ENCODE assay signal across 12 mouse cellular contexts in the genomic region with DNA sequence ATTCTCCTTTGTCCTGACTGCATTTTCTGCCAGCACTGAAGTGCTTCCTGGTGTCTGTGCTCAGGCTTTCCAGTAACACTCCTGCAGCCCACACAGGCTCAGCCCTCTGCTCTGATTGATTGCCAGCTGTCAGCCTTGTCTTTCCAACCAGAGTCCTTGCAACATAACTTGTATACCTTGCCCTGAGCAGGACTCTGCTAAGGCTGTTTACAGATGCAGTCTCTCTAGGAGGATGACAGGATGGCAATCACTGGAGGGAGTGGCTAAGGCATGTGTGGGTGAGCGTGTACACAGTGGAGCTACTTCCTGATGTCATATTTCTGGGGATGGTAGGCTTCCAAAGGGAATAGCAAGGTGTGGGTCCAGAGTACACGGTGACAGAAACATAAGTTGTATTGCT. TPM values are rescaled to one million over a fixed set of nuclear protein-coding genes. Genes with fewer than 3 reads are reported as not detected.
DNase-seq lines count a peak whose midpoint lies in the region; ATAC-seq and TF ChIP-seq lines count a peak whose summit lies in the region.
"Had no signal": no experiment of that assay in that cellular context is flagged by ENCODE, and none has a peak within 500 bp of the region (broad histone marks: within the 10 kb centered on the region; RNA-seq: fewer than 3 reads in every experiment).

No protein-coding gene starts in this region.

- no peak for TF ChIP-seq CTCF in liver, postnatal 0 days (IDR thresholded peaks at IDR 0.05; ENCODE audit: low read depth)

- no peak for TF ChIP-seq EP300 in liver, postnatal 0 days (IDR thresholded peaks at IDR 0.05; ENCODE audit: low read depth)

- ATAC-seq in liver, embryonic 16.5 days (ENCODE audit: low read depth): 0 out of 2 replicates have a peak, but pooled peaks have one; percentile 16
- ATAC-seq in liver, postnatal 0 days: no peak
- peak; percentile 40; the same call in 1 of the 2 replicates for ATAC-seq in stomach, embryonic 16.5 days (ENCODE audit: insufficient read depth, low FRiP score)
- ATAC-seq in megakaryocyte progenitor cell, adult 5-6 weeks (replicated peaks; ENCODE audit: poor library complexity): no peak

- no peak overlapping the region for H3K4me2 ChIP-seq in liver, embryonic 16.5 days (ENCODE audit: low read depth, low read length)
- no peak overlapping the region for H3K4me2 ChIP-seq in liver, postnatal 0 days (ENCODE audit: low read depth, low read length)
- no peak overlapping the region for H3K4me2 ChIP-seq in stomach, embryonic 16.5 days (ENCODE audit: low read depth, low read length)
- H3K4me2 ChIP-seq: embryonic facial prominence, embryonic 15.5 days had no signal

- no peak overlapping the region for H3K27ac ChIP-seq in liver, embryonic 16.5 days (ENCODE audit: low read length)
- H3K27ac ChIP-seq in liver, postnatal 0 days (ENCODE audit: low read depth): no peak overlapping the region
- H3K27ac ChIP-seq in midbrain, embryonic 10.5 days (replicated peaks): peak overlapping the region; percentile 78
- no peak overlapping the region for H3K27ac ChIP-seq in stomach, embryonic 16.5 days (ENCODE audit: low read length)
- H3K27ac ChIP-seq: embryonic facial prominence, embryonic 15.5 days had no signal

- H3K9ac ChIP-seq in liver, embryonic 16.5 days (ENCODE audit: low read depth, low read length): no peak overlapping the region
- H3K9ac ChIP-seq in liver, postnatal 0 days (replicated peaks): no peak overlapping the region
- H3K9ac ChIP-seq in stomach, embryonic 16.5 days (ENCODE audit: low read length): no peak overlapping the region
- H3K9ac ChIP-seq: embryonic facial prominence, embryonic 15.5 days had no signal

- DNase-seq in liver, postnatal 0 days: no peak
- peak; percentile 80 for DNase-seq in gonadal fat pad, adult 2 months (ENCODE audit: low read depth)
- no peak for DNase-seq in midbrain, embryonic 10.5 days (ENCODE audit: low spot score)
- DNase-seq in adrenal gland, postnatal 14 days: no peak
- no peak for DNase-seq in embryo, embryonic 11 days
- DNase-seq: heart, postnatal 14 days; right cerebral cortex, postnatal 25 days; thymus, adult 18-20 months had no signal

- no peaks in the 10 kb centered on the region for H3K27me3 ChIP-seq in liver, embryonic 16.5 days (ENCODE audit: control insufficient read depth, insufficient read depth, low read depth, low read length)
- no peaks in the 10 kb centered on the region for H3K27me3 ChIP-seq in liver, postnatal 0 days (ENCODE audit: insufficient read depth, low read length)
- peaks cover 66% of the 10 kb centered on the region for H3K27me3 ChIP-seq in midbrain, embryonic 10.5 days (ENCODE audit: low read depth, poor library complexity, severe bottlenecking)
- no peaks in the 10 kb centered on the region for H3K27me3 ChIP-seq in stomach, embryonic 16.5 days (ENCODE audit: control insufficient read depth, insufficient read depth, low read length)
- H3K27me3 ChIP-seq: embryonic facial prominence, embryonic 15.5 days had no signal

- no peak overlapping the region for H3K4me3 ChIP-seq in liver, embryonic 16.5 days (ENCODE audit: low read depth, low read length)
- H3K4me3 ChIP-seq in liver, postnatal 0 days (ENCODE audit: low read depth, low read length): no peak overlapping the region
- H3K4me3 ChIP-seq in midbrain, embryonic 10.5 days: peak overlapping the region; percentile 30; the same call in 1 of the 2 replicates
- H3K4me3 ChIP-seq in stomach, embryonic 16.5 days (replicated peaks; ENCODE audit: low read length): no peak overlapping the region
- H3K4me3 ChIP-seq: embryonic facial prominence, embryonic 15.5 days had no signal

- H3K4me1 ChIP-seq in liver, embryonic 16.5 days (ENCODE audit: control insufficient read depth, low read depth, low read length): no peaks in the 10 kb centered on the region; the same call in 1 of the 2 replicates
- no peaks in the 10 kb centered on the region for H3K4me1 ChIP-seq in liver, postnatal 0 days (ENCODE audit: insufficient read depth)
- H3K4me1 ChIP-seq in midbrain, embryonic 10.5 days: peaks cover 69% of the 10 kb centered on the region
- no peaks in the 10 kb centered on the region for H3K4me1 ChIP-seq in stomach, embryonic 16.5 days (ENCODE audit: control insufficient read depth, insufficient read depth, low read length)

- H3K36me3 ChIP-seq in liver, embryonic 16.5 days (ENCODE audit: control insufficient read depth, insufficient read depth): no peaks in the 10 kb centered on the region
- H3K36me3 ChIP-seq in liver, postnatal 0 days (replicated peaks; ENCODE audit: insufficient read depth, low read length): peaks cover 4% of the 10 kb centered on the region; the same call in 1 of the 2 replicates
- peaks cover 17% of the 10 kb centered on the region for H3K36me3 ChIP-seq in midbrain, embryonic 10.5 days
- peaks cover 4% of the 10 kb centered on the region; the same call in 1 of the 2 replicates for H3K36me3 ChIP-seq in stomach, embryonic 16.5 days (ENCODE audit: control insufficient read depth, insufficient read depth, low read length)

- no peaks in the 10 kb centered on the region for H3K9me3 ChIP-seq in liver, embryonic 16.5 days (replicated peaks; ENCODE audit: control insufficient read depth, low read length)
- no peaks in the 10 kb centered on the region for H3K9me3 ChIP-seq in liver, postnatal 0 days (ENCODE audit: low read length)
- H3K9me3 ChIP-seq in midbrain, embryonic 10.5 days (replicated peaks): no peaks in the 10 kb centered on the region
- H3K9me3 ChIP-seq in stomach, embryonic 16.5 days (replicated peaks; ENCODE audit: control insufficient read depth, low read length): no peaks in the 10 kb centered on the region
- H3K9me3 ChIP-seq: embryonic facial prominence, embryonic 15.5 days had no signal

- WGBS in liver, embryonic 16.5 days (ENCODE audit: insufficient replicate concordance): 69% methylated on average over 2 of the region's 2 CpGs
- 70% methylated on average over 2 of the region's 2 CpGs for WGBS in liver, postnatal 0 days (ENCODE audit: insufficient replicate concordance)
- WGBS in midbrain, embryonic 10.5 days: 84% methylated on average over 2 of the region's 2 CpGs
- WGBS in stomach, embryonic 16.5 days: 64% methylated on average over 2 of the region's 2 CpGs

RNA-seq across cellular contexts. Expression of a gene that starts 36.2 kb away (rescaled TPM):
- polyA plus RNA-seq in liver, embryonic 16.5 days (2015; fragmentation: Nextera tagmentation; extraction: Ambion mirVana): 15.8 and 17.1 TPM in 2 replicates
- polyA plus RNA-seq in liver, postnatal 0 days (2015; fragmentation: Nextera tagmentation; extraction: Ambion mirVana): 14.6 TPM in 2 replicates
- polyA plus RNA-seq in gonadal fat pad, adult 2 months (2012; rRNA removed): 16.6 and 20.2 TPM in 2 replicates
- polyA plus RNA-seq in midbrain, embryonic 10.5 days (2016; fragmentation: Nextera tagmentation; extraction: Ambion mirVana): 74.3 and 80.7 TPM in 2 replicates
- polyA plus RNA-seq in stomach, embryonic 16.5 days (2015; fragmentation: Nextera tagmentation; extraction: Ambion mirVana): 40.2 and 42.8 TPM in 2 replicates
- total RNA-seq in adrenal gland, postnatal 14 days (2021): 21.4 and 27.5 TPM in 2 replicates
- total RNA-seq in megakaryocyte progenitor cell, adult 5-6 weeks (2015): 13.8 and 19.3 TPM in 2 replicates
- 23.7 and 29.1 TPM in 2 replicates for total RNA-seq in megakaryocyte progenitor cell, adult 5-6 weeks (2017)

Comparison
In these comparisons a context has a peak if more than half of its experiments do, and no peak if none do; other contexts are left out.
1. ATAC-seq: peak in liver, embryonic 16.5 days (single experiment) and stomach, embryonic 16.5 days (single experiment); none in liver, postnatal 0 days (single experiment) and megakaryocyte progenitor cell, adult 5-6 weeks (single experiment).